Mouse (Mus musculus) intestine, embryonic 16.5 days (tissue): Measurements from ENCODE around the gene Vti1b. TPM values are rescaled to one million over a fixed set of nuclear protein-coding genes. Genes with fewer than 3 reads are reported as not detected.
"Not testable (repeated sequence)": the region's sequence is repeated elsewhere in the genome, so short reads cannot be mapped to it uniquely, and the experiment has no call there.

Source experiments
- ATAC-seq: fragments of 200-750 bp; cut with Nextera tagmentation; 2 replicates; pipeline ENCODE4 v1.8.0; 2017; ENCODE audit warnings: moderate TSS enrichment, moderate library complexity
- H3K27ac ChIP-seq: fragments of 300-500 bp; sonication (generic); 2 replicates; pipeline ENCODE4 v1.5.1; 2014; ENCODE audit warnings: mild to moderate bottlenecking, low read length
- H3K27me3 ChIP-seq: fragments of 300-500 bp; sonication (generic); replicated peaks from 2 replicates; pipeline ENCODE4 v1.6.1; 2014; ENCODE audit warnings: low read length, control low read depth, mixed read lengths; ENCODE audit not compliant: control insufficient read depth, insufficient read depth
- H3K36me3 ChIP-seq: fragments of 300-500 bp; sonication (generic); 2 replicates; pipeline ENCODE4 v1.6.1; 2014; ENCODE audit warnings: low read length, control low read depth; ENCODE audit not compliant: control insufficient read depth, insufficient read depth
- H3K4me1 ChIP-seq: fragments of 300-500 bp; sonication (generic); 2 replicates; pipeline ENCODE4 v1.6.1; 2014; ENCODE audit warnings: low read length, control low read depth, mixed read lengths; ENCODE audit not compliant: control insufficient read depth, insufficient read depth
- H3K4me2 ChIP-seq: fragments of 300-500 bp; sonication (generic); 2 replicates; pipeline ENCODE4 v1.6.1; 2014; ENCODE audit warnings: low read depth, low read length, control low read depth
- H3K4me3 ChIP-seq: fragments of 300-500 bp; sonication (generic); 2 replicates; pipeline ENCODE4 v1.5.1; 2014; ENCODE audit warnings: mild to moderate bottlenecking, low read length
- H3K9ac ChIP-seq: fragments of 300-500 bp; sonication (generic); 2 replicates; pipeline ENCODE4 v1.6.1; 2014; ENCODE audit warnings: low read depth, low read length
- H3K9me3 ChIP-seq: fragments of 300-500 bp; sonication (generic); 2 replicates; pipeline ENCODE4 v1.6.1; 2016; ENCODE audit warnings: low read length, control low read depth; ENCODE audit not compliant: control insufficient read depth
- WGBS: fragments of 180-500 bp; shearing (Covaris S2); extraction: QIAGEN DNeasy Blood & Tissue Kit; methylation state at CpG from one replicate; pipeline ENCODE4 v1.1.7; 2014; 5-methylcytosine and 5-hydroxymethylcytosine counted together
- polyA plus RNA-seq: library from polyadenylated mRNA; unstranded; fragments of >200 nt; fragmentation: Nextera tagmentation; extraction: Ambion mirVana; gene quantifications from 2 replicates; pipeline ENCODE4 v1.2.1, GENCODE M21; 2015

Vti1b gene
- polyA plus RNA-seq, 1 experiment from 2014 or later: 117 TPM

- Histone ChIP-seq H3K9ac (peak overlapping the region; percentile 74), H3K27me3 (no peaks in the 10 kb centered on the region), H3K27ac (peak overlapping the region; percentile 48), H3K4me3 (peak overlapping the region; percentile 69), H3K4me1 (0 out of 2 replicates have a peak, but pooled peaks cover 4% of the 10 kb centered on the region), H3K4me2 (peak overlapping the region; percentile 82), H3K9me3 (no peaks in the 10 kb centered on the region), H3K36me3 (peaks cover 7% of the 10 kb centered on the region)
- peak; percentile 95 for ATAC-seq
- under 1% methylated on average over 18 of the region's 18 CpGs for WGBS
Measured at GRCm38 (mm10) chr12:79190931-79191673, 18.6 kb upstream of the Vti1b start.

GRCm38 (mm10) chr12:79185160-79185559, 12.7 kb upstream of the Vti1b start:
- peaks cover 29% of the 10 kb centered on the region for H3K36me3 ChIP-seq
- H3K27me3 ChIP-seq, H3K4me2 ChIP-seq, H3K4me1 ChIP-seq, ATAC-seq, H3K9me3 ChIP-seq, H3K9ac ChIP-seq, H3K27ac ChIP-seq, H3K4me3 ChIP-seq: not testable (repeated sequence)
- WGBS: 87% methylated on average over 5 of the region's 6 CpGs

- Histone ChIP-seq H3K9ac (no peak overlapping the region), H3K9me3 (no peaks in the 10 kb centered on the region), H3K4me2 (no peak overlapping the region), H3K4me1 (peaks cover 6% of the 10 kb centered on the region), H3K27me3 (no peaks in the 10 kb centered on the region), H3K27ac (no peak overlapping the region), H3K4me3 (no peak overlapping the region), H3K36me3 (peaks cover 8% of the 10 kb centered on the region)
- WGBS: 95% methylated on average over 5 of the region's 5 CpGs
- no peak for ATAC-seq
Measured at GRCm38 (mm10) chr12:79175998-79176397, 3.5 kb upstream of the Vti1b start.

DNA sequence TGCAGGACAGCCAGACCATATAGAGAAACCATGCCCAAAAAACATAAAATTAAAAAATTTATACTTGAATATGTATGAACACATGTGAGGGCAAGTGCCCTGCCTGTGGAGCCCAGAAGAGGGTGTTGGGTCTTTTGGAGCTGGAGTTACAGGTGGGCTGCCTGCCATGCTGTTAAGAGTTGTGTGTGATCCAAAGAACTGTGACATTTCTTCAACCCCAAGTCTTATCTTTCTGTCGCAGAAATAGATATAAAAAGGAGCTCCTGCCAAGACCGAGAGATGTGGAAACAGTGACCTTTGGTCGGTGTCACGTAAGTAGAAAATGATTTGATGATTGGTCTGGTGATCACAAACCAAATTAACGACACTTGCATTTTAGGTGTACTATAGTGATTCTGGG, 1.3 kb upstream of the Vti1b start:
- H3K4me2 ChIP-seq: no peak overlapping the region
- 65% methylated on average over 5 of the region's 5 CpGs for WGBS

GRCm38 (mm10) chr12:79171269-79171995, 1.0 kb downstream of the Vti1b start:
- Histone ChIP-seq H3K4me2 (peak overlapping the region; percentile 77), H3K36me3 (peaks cover 5% of the 10 kb centered on the region; the same call in 1 of the 2 replicates), H3K4me1 (peaks cover 9% of the 10 kb centered on the region), H3K27ac (peak overlapping the region; percentile 92; the same call in 1 of the 2 replicates), H3K27me3 (no peaks in the 10 kb centered on the region), H3K9ac (peak overlapping the region; percentile 85), H3K4me3 (peak overlapping the region; percentile 87), H3K9me3 (no peaks in the 10 kb centered on the region)
- no peak for ATAC-seq
- 27% methylated on average over 12 of the region's 12 CpGs for WGBS

More for the DNA sequence above, 1.3 kb upstream of the Vti1b start:
- peak overlapping the region; percentile 24; the same call in 1 of the 2 replicates for H3K27ac ChIP-seq
- H3K9ac ChIP-seq: no peak overlapping the region
- no peaks in the 10 kb centered on the region for H3K27me3 ChIP-seq
- peaks cover 5% of the 10 kb centered on the region; the same call in 1 of the 2 replicates for H3K36me3 ChIP-seq
- no peak for ATAC-seq
- H3K4me3 ChIP-seq: no peak overlapping the region
- peaks cover 6% of the 10 kb centered on the region for H3K4me1 ChIP-seq
- H3K9me3 ChIP-seq: no peaks in the 10 kb centered on the region

DNA sequence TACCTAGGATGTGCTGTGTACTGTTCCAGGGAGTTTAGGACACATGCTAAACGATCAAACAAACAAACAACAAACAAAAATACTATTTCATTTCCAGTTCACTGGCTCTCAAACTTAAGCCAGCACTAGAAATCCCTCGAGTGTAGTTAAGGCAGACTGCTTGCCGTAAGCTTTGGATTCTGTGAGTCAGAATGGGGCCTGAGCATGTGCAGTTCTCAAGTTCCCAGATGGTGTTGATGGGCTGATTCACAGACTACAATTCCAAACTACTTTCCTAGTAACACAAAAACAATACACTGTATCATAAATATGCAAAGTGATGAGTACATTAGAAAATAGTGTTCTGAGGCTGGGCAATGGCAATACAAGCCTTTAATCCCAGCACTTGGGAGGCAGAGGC, 2.0 kb downstream of the Vti1b start:
- no peak for ATAC-seq
- 81% methylated on average over 3 of the region's 3 CpGs for WGBS

DNA sequence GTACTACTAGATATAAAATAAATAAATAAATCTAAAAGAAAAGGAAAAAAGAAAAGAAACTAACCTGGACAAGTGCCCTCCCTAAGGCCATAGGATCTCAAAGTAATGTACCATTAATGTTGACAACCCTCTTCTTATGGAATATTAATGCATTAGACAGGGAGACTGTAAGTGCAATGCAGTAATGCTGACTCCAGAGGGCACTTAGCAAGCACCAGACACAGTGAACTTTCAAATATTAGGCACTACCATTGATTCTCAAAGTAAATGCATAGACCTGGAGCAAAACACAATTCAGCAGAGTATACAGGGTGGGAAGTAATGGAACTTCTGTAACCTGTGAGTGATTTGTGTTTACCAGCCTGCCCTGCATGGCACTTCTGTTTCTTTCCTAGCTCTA, 3.3 kb downstream of the Vti1b start:
- no peak overlapping the region for H3K9ac ChIP-seq
- H3K4me1 ChIP-seq: peaks cover 9% of the 10 kb centered on the region
- ATAC-seq: no peak
- H3K9me3 ChIP-seq: no peaks in the 10 kb centered on the region
- no peak overlapping the region for H3K4me3 ChIP-seq
- no peak overlapping the region for H3K27ac ChIP-seq
- no peaks in the 10 kb centered on the region for H3K27me3 ChIP-seq
- no peak overlapping the region for H3K4me2 ChIP-seq
- no peaks in the 10 kb centered on the region for H3K36me3 ChIP-seq

More for the DNA sequence above, 2.0 kb downstream of the Vti1b start:
- Histone ChIP-seq H3K4me2 (no peak overlapping the region), H3K36me3 (no peaks in the 10 kb centered on the region), H3K9ac (no peak overlapping the region), H3K27me3 (no peaks in the 10 kb centered on the region), H3K9me3 (no peaks in the 10 kb centered on the region), H3K4me3 (no peak overlapping the region), H3K4me1 (peaks cover 9% of the 10 kb centered on the region), H3K27ac (no peak overlapping the region)

DNA sequence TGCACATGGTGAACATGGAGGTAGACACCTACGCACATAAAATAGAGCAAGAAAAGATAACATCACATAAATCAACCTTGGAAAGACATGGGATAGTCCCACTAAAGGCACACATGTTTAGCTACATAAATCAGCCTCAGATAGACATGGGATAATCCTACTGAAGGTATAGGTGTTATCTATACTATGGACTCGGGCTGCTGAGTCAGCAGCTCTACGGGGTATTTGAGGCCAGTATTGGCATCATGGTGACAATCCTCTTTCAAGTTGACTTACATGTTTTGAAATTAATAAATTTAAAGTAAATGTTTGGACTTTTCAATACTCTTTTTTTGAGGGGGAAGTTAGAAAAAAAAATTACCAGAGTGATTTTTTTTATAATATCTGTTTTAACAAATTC, 9.6 kb downstream of the Vti1b start:
- Histone ChIP-seq H3K4me2 (no peak overlapping the region), H3K36me3 (no peaks in the 10 kb centered on the region), H3K27ac (no peak overlapping the region), H3K9ac (no peak overlapping the region), H3K4me1 (no peaks in the 10 kb centered on the region), H3K27me3 (no peaks in the 10 kb centered on the region), H3K9me3 (no peaks in the 10 kb centered on the region), H3K4me3 (no peak overlapping the region)
- ATAC-seq: no peak
- WGBS: 95% methylated on average over 3 of the region's 3 CpGs

DNA sequence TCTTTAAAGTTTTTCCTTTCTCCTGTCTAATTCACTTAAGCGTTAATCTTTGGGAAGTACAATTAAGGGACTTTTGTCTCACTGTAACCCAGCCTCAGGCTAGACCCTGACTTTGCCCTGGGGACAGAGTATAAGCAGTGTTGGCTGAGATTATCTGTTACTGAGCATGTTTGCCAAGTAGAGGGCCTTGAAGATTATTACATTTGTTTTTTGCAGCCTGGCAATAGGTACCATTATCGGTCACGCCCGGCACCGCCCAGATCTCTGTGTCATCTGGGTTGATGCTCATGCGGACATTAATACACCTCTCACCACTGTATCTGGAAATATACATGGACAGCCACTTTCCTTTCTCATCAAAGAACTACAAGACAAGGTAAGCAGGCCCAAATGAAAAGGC, 22.8 kb downstream of the Vti1b start:
- no peaks in the 10 kb centered on the region for H3K9me3 ChIP-seq
- no peak overlapping the region for H3K27ac ChIP-seq
- 85% methylated on average over 6 of the region's 6 CpGs for WGBS
- no peak overlapping the region for H3K4me3 ChIP-seq
- H3K27me3 ChIP-seq: no peaks in the 10 kb centered on the region
- no peaks in the 10 kb centered on the region for H3K4me1 ChIP-seq
- H3K36me3 ChIP-seq: no peaks in the 10 kb centered on the region
- H3K4me2 ChIP-seq: no peak overlapping the region
- peak; percentile 63 for ATAC-seq
- H3K9ac ChIP-seq: no peak overlapping the region
